Mouse (Mus musculus) embryonic facial prominence, embryonic 11.5 days (tissue): ENCODE results near the gene Polr3b. TPM values are rescaled to one million over a fixed set of nuclear protein-coding genes. Genes with fewer than 3 reads are reported as not detected.
A peak's percentile ranks its signal among the peaks of the same experiment; 100 is the strongest.

ENCODE experiments used
- ATAC-seq: fragments of 200-750 bp; cut with Nextera tagmentation; replicated peaks from 2 replicates; pipeline ENCODE4 v1.8.0; 2017; ENCODE audit warnings: low read depth; ENCODE audit not compliant: insufficient number of reproducible peaks, low FRiP score, low TSS enrichment
- DNase-seq: peaks from one replicate; pipeline ENCODE4 v3.0.0-alpha.2; 2015; ENCODE audit warnings: low spot score
- H3K27ac ChIP-seq: fragments of 300-500 bp; sonication (generic); replicated peaks from 2 replicates; pipeline ENCODE4 v1.5.1; 2014; ENCODE audit warnings: mild to moderate bottlenecking, low read depth, low read length, control low read depth
- H3K27me3 ChIP-seq: fragments of 300-500 bp; sonication (generic); 2 replicates; pipeline ENCODE4 v1.6.1; 2014; ENCODE audit warnings: mild to moderate bottlenecking, low read length, moderate library complexity, mixed read lengths; ENCODE audit not compliant: control insufficient read depth, insufficient read depth
- H3K36me3 ChIP-seq: fragments of 300-500 bp; sonication (generic); replicated peaks from 2 replicates; pipeline ENCODE4 v1.6.1; 2014; ENCODE audit warnings: low read depth, mild to moderate bottlenecking, low read length, moderate library complexity, mixed read lengths; ENCODE audit not compliant: control insufficient read depth, insufficient read depth
- H3K4me1 ChIP-seq: fragments of 300-500 bp; sonication (generic); 2 replicates; pipeline ENCODE4 v1.6.1; 2014; ENCODE audit warnings: low read length, mixed read lengths; ENCODE audit not compliant: control insufficient read depth, insufficient read depth
- H3K4me2 ChIP-seq: fragments of 300-500 bp; sonication (generic); 2 replicates; pipeline ENCODE4 v1.6.1; 2014; ENCODE audit warnings: low read depth, mild to moderate bottlenecking, control low read depth, low read length, moderate library complexity
- H3K4me3 ChIP-seq: fragments of 300-500 bp; sonication (generic); 2 replicates; pipeline ENCODE4 v1.5.1; 2014; ENCODE audit warnings: low read depth, low read length, control low read depth
- H3K9ac ChIP-seq: fragments of 300-500 bp; sonication (generic); replicated peaks from 2 replicates; pipeline ENCODE4 v1.6.1; 2014; ENCODE audit warnings: mild to moderate bottlenecking, control low read depth, low read length
- H3K9me3 ChIP-seq: fragments of 300-500 bp; sonication (generic); replicated peaks from 2 replicates; pipeline ENCODE4 v1.6.1; 2016; ENCODE audit warnings: mild to moderate bottlenecking, low read length, inconsistent platforms, mixed read lengths; ENCODE audit not compliant: control insufficient read depth
- WGBS: fragments of 180-500 bp; shearing (Covaris S2); extraction: QIAGEN DNeasy Blood & Tissue Kit; methylation state at CpG from one replicate; pipeline ENCODE4 v1.1.7; 2014; 5-methylcytosine and 5-hydroxymethylcytosine counted together
- polyA plus RNA-seq: library from polyadenylated mRNA; unstranded; fragments of >200 nt; fragmentation: Nextera tagmentation; extraction: Ambion mirVana; gene quantifications from 2 replicates; pipeline ENCODE4 v1.2.1, GENCODE M21; 2014

Gene Polr3b
- polyA plus RNA-seq, 1 experiment from 2014 or later: 19.6 TPM

DNA sequence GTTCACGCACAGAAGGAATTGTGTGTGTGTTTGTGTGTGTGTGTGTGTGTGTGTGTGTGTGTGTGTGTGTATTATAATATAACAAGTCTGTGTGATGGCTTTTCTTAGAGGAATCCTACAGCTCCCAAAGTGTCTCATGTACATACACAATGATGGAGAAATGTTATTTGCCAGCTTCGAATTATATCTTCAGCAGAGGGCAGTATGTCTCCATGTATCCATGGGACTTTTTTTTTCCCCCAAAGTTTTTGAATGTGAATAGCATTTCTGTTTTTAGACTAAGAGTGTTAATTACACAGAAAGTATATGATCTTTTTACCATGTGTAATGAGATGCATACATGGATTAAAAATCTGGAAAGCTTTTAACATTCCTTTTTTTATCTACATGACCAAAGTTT is 19.5 kb downstream of the Polr3b start:
- no peaks in the 10 kb centered on the region for H3K9me3 ChIP-seq
- no peaks in the 10 kb centered on the region for H3K27me3 ChIP-seq
- no peaks in the 10 kb centered on the region for H3K4me1 ChIP-seq
- no peak overlapping the region for H3K27ac ChIP-seq
- H3K4me3 ChIP-seq: no peak overlapping the region
- DNase-seq (peak; percentile 29), ATAC-seq (no peak)
- no peak overlapping the region for H3K9ac ChIP-seq
- no peak overlapping the region for H3K4me2 ChIP-seq
- peaks cover 2% of the 10 kb centered on the region; the same call in 1 of the 2 replicates for H3K36me3 ChIP-seq
- 91% methylated on average over 2 of the region's 2 CpGs for WGBS

DNA sequence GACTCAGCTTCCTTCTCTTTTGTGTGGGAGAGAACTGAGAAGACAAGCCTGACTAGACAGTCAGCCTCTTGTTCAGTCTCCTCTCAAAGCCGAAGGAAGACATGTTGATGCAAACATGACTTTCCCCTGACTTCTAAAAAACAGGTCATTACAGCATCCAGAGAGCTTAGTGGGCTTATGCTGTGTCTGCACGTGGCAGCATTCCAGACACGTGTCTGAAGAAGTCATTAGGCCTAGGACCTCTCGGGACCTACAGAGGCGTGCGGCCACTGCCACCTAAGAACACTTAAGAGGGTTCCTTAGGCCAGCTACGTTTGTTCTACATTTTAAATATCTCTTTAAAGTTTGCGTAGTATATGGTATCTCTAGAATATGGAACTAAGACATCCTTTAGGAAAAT is 23.8 kb downstream of the Polr3b start:
- no peak overlapping the region for H3K9ac ChIP-seq
- no peak for ATAC-seq
- no peaks in the 10 kb centered on the region for H3K9me3 ChIP-seq
- DNase-seq: no peak
- no peaks in the 10 kb centered on the region; the same call in 1 of the 2 replicates for H3K36me3 ChIP-seq
- H3K27ac ChIP-seq: no peak overlapping the region
- no peak overlapping the region for H3K4me3 ChIP-seq
- H3K4me2 ChIP-seq: no peak overlapping the region
- H3K27me3 ChIP-seq: no peaks in the 10 kb centered on the region
- no peaks in the 10 kb centered on the region for H3K4me1 ChIP-seq
- WGBS: 86% methylated on average over 8 of the region's 8 CpGs

DNA sequence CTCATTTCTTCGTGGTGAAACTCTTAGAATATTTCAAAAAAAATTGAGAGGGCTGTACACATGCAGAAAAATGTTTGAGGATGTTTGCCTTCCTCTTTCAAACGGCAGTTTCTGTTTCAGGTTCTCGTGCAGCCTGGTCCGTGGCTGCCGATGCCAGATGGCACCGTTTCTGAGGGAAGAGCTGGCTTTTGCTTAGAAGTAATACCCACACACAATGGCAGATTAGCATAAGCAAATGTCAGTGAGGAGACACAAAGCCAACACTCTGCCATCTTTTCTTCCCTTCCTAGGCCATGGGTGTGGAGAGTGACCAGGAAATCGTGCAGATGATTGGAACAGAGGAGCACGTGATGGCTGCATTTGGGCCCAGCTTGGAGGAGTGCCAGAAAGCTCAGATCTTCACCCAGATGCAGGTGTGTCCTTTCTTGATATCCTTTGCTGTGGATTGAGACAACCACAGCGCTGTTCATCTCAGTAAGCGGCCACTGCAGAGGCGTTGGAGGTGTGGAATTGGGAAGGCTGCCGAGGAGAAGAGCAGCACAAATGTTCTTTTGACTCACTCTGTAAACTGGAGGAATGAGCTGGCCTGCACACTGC is 24.5 kb downstream of the Polr3b start:
- H3K9me3 ChIP-seq: no peaks in the 10 kb centered on the region
- H3K4me3 ChIP-seq: no peak overlapping the region
- no peak overlapping the region for H3K4me2 ChIP-seq
- DNase-seq: no peak
- WGBS: 89% methylated on average over 12 of the region's 12 CpGs
- no peak for ATAC-seq
- no peaks in the 10 kb centered on the region for H3K4me1 ChIP-seq
- H3K9ac ChIP-seq: no peak overlapping the region
- H3K36me3 ChIP-seq: no peaks in the 10 kb centered on the region; the same call in 1 of the 2 replicates
- H3K27me3 ChIP-seq: no peaks in the 10 kb centered on the region
- H3K27ac ChIP-seq: no peak overlapping the region

DNA sequence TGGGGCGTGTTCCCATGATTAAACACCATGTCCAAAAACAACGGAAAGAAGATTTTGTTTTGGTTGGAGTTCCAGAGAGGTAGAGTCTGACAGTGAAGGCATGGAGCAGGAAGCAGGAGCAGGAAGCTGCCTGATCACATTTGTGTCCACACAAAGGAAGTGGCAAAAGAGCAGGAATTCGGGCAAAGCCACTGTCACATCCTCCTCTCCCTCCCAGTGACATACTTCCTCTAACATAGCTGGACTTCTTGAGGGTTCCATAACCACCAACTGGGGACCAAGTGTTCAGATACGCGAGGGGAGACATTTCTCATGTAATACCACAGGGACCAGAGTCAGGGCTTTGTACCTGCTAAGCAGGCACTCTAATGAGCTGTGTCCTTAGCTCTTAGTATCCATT is 25.2 kb downstream of the Polr3b start:
- Histone ChIP-seq H3K36me3 (no peaks in the 10 kb centered on the region; the same call in 1 of the 2 replicates), H3K4me1 (no peaks in the 10 kb centered on the region), H3K9me3 (no peaks in the 10 kb centered on the region), H3K27ac (no peak overlapping the region), H3K9ac (no peak overlapping the region), H3K4me3 (no peak overlapping the region), H3K27me3 (no peaks in the 10 kb centered on the region), H3K4me2 (no peak overlapping the region)
- 85% methylated on average over 5 of the region's 5 CpGs for WGBS
- DNase-seq: no peak
- ATAC-seq: no peak

DNA sequence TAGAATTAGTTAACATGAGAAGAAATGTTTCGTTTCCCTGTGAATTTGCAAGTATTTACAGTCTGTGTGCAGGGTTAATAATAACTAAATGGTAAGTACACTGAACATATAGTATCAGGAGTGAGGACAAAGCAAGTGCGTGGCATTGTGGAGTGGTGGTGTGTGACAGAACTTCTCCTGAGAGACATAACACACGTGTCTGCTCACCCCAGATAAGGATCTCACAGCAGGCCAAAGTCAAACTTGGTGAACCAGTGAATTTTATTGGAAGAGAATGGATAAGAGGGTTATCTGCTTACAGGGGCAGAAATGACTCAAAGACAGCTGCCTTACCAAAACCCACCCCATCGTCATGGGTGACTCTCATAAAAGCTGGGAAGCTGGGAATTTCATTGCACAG is 26.8 kb downstream of the Polr3b start:
- Histone ChIP-seq H3K9me3 (no peaks in the 10 kb centered on the region), H3K27me3 (no peaks in the 10 kb centered on the region), H3K4me2 (no peak overlapping the region), H3K9ac (no peak overlapping the region), H3K4me1 (no peaks in the 10 kb centered on the region), H3K27ac (no peak overlapping the region), H3K4me3 (no peak overlapping the region), H3K36me3 (no peaks in the 10 kb centered on the region; the same call in 1 of the 2 replicates)
- ATAC-seq: no peak
- 82% methylated on average over 4 of the region's 4 CpGs for WGBS
- DNase-seq: no peak

DNA sequence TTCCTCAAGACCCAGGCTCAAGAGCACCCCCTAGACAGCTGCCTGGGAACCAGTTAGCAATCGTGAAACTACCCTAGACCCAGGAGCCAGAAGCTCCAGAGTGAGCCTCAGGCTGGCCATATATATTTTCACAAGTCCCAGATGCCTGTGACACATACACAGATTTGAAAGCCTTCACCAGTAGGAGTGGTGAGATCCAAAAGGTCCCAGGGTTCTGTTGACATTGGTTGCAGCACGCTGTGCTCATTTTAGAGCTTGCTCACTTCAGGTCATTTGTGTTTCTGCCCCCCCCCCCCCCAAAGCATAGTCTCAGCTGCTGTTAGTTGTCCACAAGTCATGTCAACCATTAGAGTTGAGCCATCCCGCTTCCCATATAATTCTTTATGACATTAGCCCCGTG is 31.9 kb downstream of the Polr3b start:
- no peak overlapping the region for H3K9ac ChIP-seq
- no peak for DNase-seq
- H3K4me3 ChIP-seq: no peak overlapping the region
- no peaks in the 10 kb centered on the region for H3K4me1 ChIP-seq
- H3K4me2 ChIP-seq: no peak overlapping the region
- no peak for ATAC-seq
- no peaks in the 10 kb centered on the region; the same call in 1 of the 2 replicates for H3K36me3 ChIP-seq
- 84% methylated on average over 4 of the region's 4 CpGs for WGBS
- no peaks in the 10 kb centered on the region for H3K9me3 ChIP-seq
- H3K27me3 ChIP-seq: no peaks in the 10 kb centered on the region
- H3K27ac ChIP-seq: no peak overlapping the region

DNA sequence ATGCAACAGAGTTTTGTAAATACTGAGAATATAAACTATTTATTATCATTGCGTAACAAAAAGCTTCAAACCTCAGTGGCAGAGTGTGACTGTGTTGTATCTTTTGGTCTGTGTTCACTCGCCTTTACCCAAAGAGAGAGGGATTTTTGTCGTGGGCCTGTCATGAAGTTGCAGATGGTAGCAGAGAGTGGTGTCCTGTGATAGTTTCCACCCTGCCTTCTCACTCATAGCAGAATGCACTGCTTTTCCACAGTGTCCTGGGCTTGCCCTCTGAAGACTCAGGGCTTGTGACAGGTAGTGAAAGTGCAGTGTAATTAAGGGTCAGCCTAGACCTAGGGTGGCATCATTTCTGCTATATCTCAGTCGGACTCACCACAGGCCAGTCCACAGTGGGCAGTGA is 32.6 kb downstream of the Polr3b start:
- DNase-seq (no peak), ATAC-seq (no peak)
- 90% methylated on average over 4 of the region's 4 CpGs for WGBS
- Histone ChIP-seq H3K36me3 (no peaks in the 10 kb centered on the region; the same call in 1 of the 2 replicates), H3K9ac (no peak overlapping the region), H3K9me3 (no peaks in the 10 kb centered on the region), H3K4me1 (no peaks in the 10 kb centered on the region), H3K4me2 (no peak overlapping the region), H3K4me3 (no peak overlapping the region), H3K27me3 (no peaks in the 10 kb centered on the region), H3K27ac (no peak overlapping the region)

DNA sequence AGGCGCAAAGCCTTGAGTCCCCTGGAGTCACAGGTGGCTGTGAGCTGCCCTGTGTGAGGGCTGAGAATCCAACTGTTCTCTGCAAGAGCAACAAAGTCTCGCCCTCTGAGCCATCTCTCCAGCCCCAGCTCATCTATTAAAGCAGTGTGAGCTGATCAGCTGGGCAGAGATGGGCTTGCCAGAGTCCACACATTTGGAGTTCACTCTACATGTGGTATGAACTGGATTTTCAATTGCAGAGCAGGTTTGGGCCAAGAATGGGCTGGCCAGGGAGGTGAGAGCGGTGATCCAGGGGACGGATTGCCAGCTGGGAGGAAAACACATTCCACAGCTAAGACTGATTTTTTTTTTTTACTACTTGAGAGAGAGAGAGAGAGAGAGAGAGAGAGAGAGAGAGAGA is 34.5 kb downstream of the Polr3b start:
- Histone ChIP-seq H3K27ac (no peak overlapping the region), H3K27me3 (no peaks in the 10 kb centered on the region), H3K9me3 (no peaks in the 10 kb centered on the region), H3K9ac (no peak overlapping the region), H3K4me1 (no peaks in the 10 kb centered on the region), H3K4me3 (no peak overlapping the region), H3K36me3 (no peaks in the 10 kb centered on the region; the same call in 1 of the 2 replicates), H3K4me2 (no peak overlapping the region)
- ATAC-seq: no peak
- no peak for DNase-seq
- WGBS: 75% methylated on average over 4 of the region's 4 CpGs
